Mouse (Mus musculus): ENCODE data around the gene Adgrd1. TPM values are rescaled to one million over a fixed set of nuclear protein-coding genes. Genes with fewer than 3 reads are reported as not detected.

Gene Adgrd1
- total and polyA plus RNA-seq, 3 experiments = 0.27 to 0.56 TPM; not detected in 1

- no peak overlapping the region for H3K27ac ChIP-seq (ENCODE audit: control insufficient read depth, low read depth, low read length)
- no peak overlapping the region for H3K4me3 ChIP-seq (ENCODE audit: control insufficient read depth in 1 of 2, insufficient read depth in 1 of 2, low read depth in 2 of 2, low read length in 2 of 2)
- no peaks in the 10 kb centered on the region for H3K79me2 ChIP-seq (ENCODE audit: control insufficient read depth, insufficient read depth, low read length, poor library complexity)
- H3K9me3 ChIP-seq (replicated peaks; ENCODE audit: insufficient read depth, low read length) = no peaks in the 10 kb centered on the region
- no peaks in the 10 kb centered on the region for H3K36me3 ChIP-seq (ENCODE audit: control insufficient read depth in 1 of 2, insufficient read depth in 2 of 2, low read length in 2 of 2)
- no peak for DNase-seq (ENCODE audit: low read depth, low spot score)
- no peaks in the 10 kb centered on the region for H3K27me3 ChIP-seq (ENCODE audit: control insufficient read depth in 1 of 2, insufficient read depth in 2 of 2, low read length in 2 of 2)
- no peaks in the 10 kb centered on the region for H3K4me1 ChIP-seq (ENCODE audit: control insufficient read depth in 1 of 2, insufficient read depth in 2 of 2, low read length in 2 of 2)
- TF ChIP-seq MYC (IDR thresholded peaks at IDR 0.05; ENCODE audit: low read depth, low read length) (no peak), RCOR1 (IDR thresholded peaks at IDR 0.05; ENCODE audit: low read depth, low read length) (no peak), HCFC1 (IDR thresholded peaks at IDR 0.05; ENCODE audit: low read depth, low read length) (no peak), USF2 (IDR thresholded peaks at IDR 0.05; ENCODE audit: borderline replicate concordance in 1 of 2, insufficient read depth in 1 of 2, low read depth in 1 of 2, low read length in 2 of 2) (no peak), CHD2 (IDR thresholded peaks at IDR 0.05; ENCODE audit: low read length) (no peak), TCF12 (IDR thresholded peaks at IDR 0.05; ENCODE audit: low read depth, low read length) (no peak), ZNF384 (IDR thresholded peaks at IDR 0.05; ENCODE audit: low read depth, low read length) (no peak), ELF1 (IDR thresholded peaks at IDR 0.05; ENCODE audit: low read depth, low read length) (no peak), POLR2A (IDR thresholded peaks at IDR 0.05; ENCODE audit: control insufficient read depth in 1 of 2, insufficient read depth in 1 of 2, low read depth in 1 of 2, low read length in 2 of 2, poor library complexity in 1 of 2) (no peak), E2F4 (IDR thresholded peaks at IDR 0.05; ENCODE audit: borderline replicate concordance, low read depth, low read length) (no peak), JUND (IDR thresholded peaks at IDR 0.05; ENCODE audit: low read depth, low read length) (no peak), MAZ (IDR thresholded peaks at IDR 0.05; ENCODE audit: low read depth, low read length) (no peak), UBTF (IDR thresholded peaks at IDR 0.05; ENCODE audit: borderline replicate concordance, insufficient read depth, low read depth, low read length) (no peak), NRF1 (IDR thresholded peaks at IDR 0.05; ENCODE audit: insufficient read depth, low read depth, low read length, poor library complexity, severe bottlenecking) (no peak), MAFK (IDR thresholded peaks at IDR 0.05; ENCODE audit: borderline replicate concordance, low read depth, low read length) (no peak), ZMIZ1 (IDR thresholded peaks at IDR 0.05; ENCODE audit: low read depth, low read length) (no peak), MEF2A (IDR thresholded peaks at IDR 0.05; ENCODE audit: extremely low read depth, insufficient replicate concordance, low read depth, low read length, poor library complexity, severe bottlenecking) (no peak), EP300 (IDR thresholded peaks at IDR 0.05; ENCODE audit: low read depth in 1 of 2, low read length in 2 of 2) (no peak), KAT2A (conservative IDR thresholded peaks at IDR 0.05; ENCODE audit: low read depth, low read length) (no peak), ZC3H11A (IDR thresholded peaks at IDR 0.05; ENCODE audit: low read depth, low read length) (no peak)
- no peak overlapping the region for H3K9ac ChIP-seq (ENCODE audit: control insufficient read depth, low read depth, low read length, poor library complexity, severe bottlenecking)
Observed at GRCm38 (mm10) chr5:129164091-129164490, 67.5 kb downstream of the Adgrd1 start.

All from MEL (cell line).